Mouse (Mus musculus) hindbrain, postnatal 0 days (tissue): ENCODE measurements at regions not wholly inside any gene's neighbourhood (a gene's known extent, or its start where the extent isn't known, plus 50 kb on each side); places are given as distances from the start of the nearest gene placed in this dataset.

Source experiments
- ATAC-seq: fragments of 200-750 bp; cut with Nextera tagmentation; 2 replicates; pipeline ENCODE4 v1.8.0; 2017; ENCODE audit warnings: mild to moderate bottlenecking, moderate TSS enrichment, moderate library complexity
- DNase-seq: peaks from one replicate; pipeline ENCODE4 v3.0.0-alpha.2; 2015; ENCODE audit warnings: low spot score
- H3K27ac ChIP-seq: fragments of 300-500 bp; sonication (generic); 2 replicates; pipeline ENCODE4 v1.5.1; 2014; ENCODE audit warnings: mild to moderate bottlenecking
- H3K27me3 ChIP-seq: fragments of 300-500 bp; sonication (generic); 2 replicates; pipeline ENCODE4 v1.6.1; 2014; ENCODE audit warnings: low read length, mixed read lengths; ENCODE audit not compliant: insufficient read depth
- H3K36me3 ChIP-seq: fragments of 300-500 bp; sonication (generic); 2 replicates; pipeline ENCODE4 v1.6.1; 2014; ENCODE audit warnings: low read length, mixed read lengths; ENCODE audit not compliant: insufficient read depth
- H3K4me1 ChIP-seq: fragments of 300-500 bp; sonication (generic); 2 replicates; pipeline ENCODE4 v1.6.1; 2014; ENCODE audit warnings: antibody characterized with exemption, low read length, mixed read lengths; ENCODE audit not compliant: insufficient read depth
- H3K4me2 ChIP-seq: fragments of 300-500 bp; sonication (generic); 2 replicates; pipeline ENCODE4 v1.6.1; 2014; ENCODE audit warnings: low read depth, mild to moderate bottlenecking, low read length, moderate library complexity, mixed read lengths
- H3K4me3 ChIP-seq: fragments of 300-500 bp; sonication (generic); 2 replicates; pipeline ENCODE4 v1.5.1; 2014; ENCODE audit warnings: low read length
- H3K9ac ChIP-seq: fragments of 300-500 bp; sonication (generic); replicated peaks from 2 replicates; pipeline ENCODE4 v1.6.1; 2014; ENCODE audit warnings: mild to moderate bottlenecking, low read length, moderate library complexity, mixed read lengths
- H3K9me3 ChIP-seq: fragments of 300-500 bp; sonication (generic); 2 replicates; pipeline ENCODE4 v1.6.1; 2016; ENCODE audit warnings: low read length, mixed read lengths
- CTCF ChIP-seq: IDR thresholded peaks from 2 replicates; pipeline ENCODE4 v1.5.1; 2016; ENCODE audit warnings: antibody characterized with exemption, control low read depth, low read depth
- WGBS: fragments of 180-500 bp; shearing (Covaris S2); extraction: QIAGEN DNeasy Blood & Tissue Kit; methylation state at CpG from one replicate; pipeline ENCODE4 v1.1.7; 2014; 5-methylcytosine and 5-hydroxymethylcytosine counted together

DNA sequence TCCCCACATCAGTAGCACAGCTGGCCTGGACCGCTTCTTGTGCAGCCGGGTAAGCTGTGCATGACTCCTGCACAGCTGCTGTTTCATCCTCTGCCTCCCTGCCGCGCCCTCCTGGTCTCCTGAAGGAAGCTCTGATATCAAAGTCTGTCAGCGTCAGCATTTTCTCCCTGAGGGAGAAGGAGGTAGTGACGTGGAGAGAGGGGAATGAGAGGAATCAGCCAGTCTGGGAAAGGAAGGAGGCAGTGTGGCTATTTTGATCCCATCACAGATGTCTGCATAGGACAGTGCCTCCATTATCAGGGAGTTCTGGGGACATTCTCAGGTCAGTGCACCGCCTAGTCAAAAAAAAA lies 62.6 kb upstream of the Eml4 start:
- no peaks in the 10 kb centered on the region for H3K9me3 ChIP-seq
- no peak overlapping the region for H3K9ac ChIP-seq
- 0 out of 2 replicates have a peak, but pooled peaks have one; percentile 7 for TF ChIP-seq CTCF
- no peaks in the 10 kb centered on the region for H3K27me3 ChIP-seq
- H3K4me1 ChIP-seq, result peaks cover 6% of the 10 kb centered on the region; the same call in 1 of the 2 replicates
- DNase-seq, result peak; percentile 59
- WGBS, result 15% methylated on average over 7 of the region's 7 CpGs
- ATAC-seq, result peak; percentile 73
- H3K4me3 ChIP-seq, result no peak overlapping the region
- no peak overlapping the region for H3K4me2 ChIP-seq
- H3K27ac ChIP-seq, result peak overlapping the region; percentile 45; the same call in 1 of the 2 replicates
- no peaks in the 10 kb centered on the region for H3K36me3 ChIP-seq

GRCm38 (mm10) chr17:83295526-83296238 lies 55.0 kb upstream of the Eml4 start:
- no peak for TF ChIP-seq CTCF
- Histone ChIP-seq H3K4me3 (no peak overlapping the region), H3K27ac (no peak overlapping the region), H3K9me3 (no peaks in the 10 kb centered on the region), H3K27me3 (no peaks in the 10 kb centered on the region), H3K36me3 (no peaks in the 10 kb centered on the region), H3K4me2 (no peak overlapping the region), H3K4me1 (no peaks in the 10 kb centered on the region), H3K9ac (no peak overlapping the region)
- no peak for DNase-seq
- 82% methylated on average over 13 of the region's 13 CpGs for WGBS
- ATAC-seq, result no peak

GRCm38 (mm10) chr17:83297379-83298121 lies 53.2 kb upstream of the Eml4 start:
- DNase-seq (no peak), ATAC-seq (no peak)
- no peaks in the 10 kb centered on the region for H3K4me1 ChIP-seq
- no peaks in the 10 kb centered on the region for H3K27me3 ChIP-seq
- H3K27ac ChIP-seq, result no peak overlapping the region
- H3K36me3 ChIP-seq, result no peaks in the 10 kb centered on the region
- no peak overlapping the region for H3K4me3 ChIP-seq
- H3K9me3 ChIP-seq, result no peaks in the 10 kb centered on the region
- TF ChIP-seq CTCF, result no peak
- 65% methylated on average over 6 of the region's 6 CpGs for WGBS
- H3K9ac ChIP-seq, result no peak overlapping the region
- H3K4me2 ChIP-seq, result no peak overlapping the region
